Mouse (Mus musculus): ENCODE results near the gene Ids. TPM values are rescaled to one million over a fixed set of nuclear protein-coding genes. Genes with fewer than 3 reads are reported as not detected.
A peak's percentile ranks its signal among the peaks of the same experiment; 100 is the strongest.
"Not testable (repeated sequence)": the region's sequence is repeated elsewhere in the genome, so short reads cannot be mapped to it uniquely, and the experiment has no call there.

Ids gene
- polyA plus RNA-seq (2014; fragmentation: Nextera tagmentation; extraction: Ambion mirVana): 4.9 and 5.8 TPM in 2 replicates

DNA sequence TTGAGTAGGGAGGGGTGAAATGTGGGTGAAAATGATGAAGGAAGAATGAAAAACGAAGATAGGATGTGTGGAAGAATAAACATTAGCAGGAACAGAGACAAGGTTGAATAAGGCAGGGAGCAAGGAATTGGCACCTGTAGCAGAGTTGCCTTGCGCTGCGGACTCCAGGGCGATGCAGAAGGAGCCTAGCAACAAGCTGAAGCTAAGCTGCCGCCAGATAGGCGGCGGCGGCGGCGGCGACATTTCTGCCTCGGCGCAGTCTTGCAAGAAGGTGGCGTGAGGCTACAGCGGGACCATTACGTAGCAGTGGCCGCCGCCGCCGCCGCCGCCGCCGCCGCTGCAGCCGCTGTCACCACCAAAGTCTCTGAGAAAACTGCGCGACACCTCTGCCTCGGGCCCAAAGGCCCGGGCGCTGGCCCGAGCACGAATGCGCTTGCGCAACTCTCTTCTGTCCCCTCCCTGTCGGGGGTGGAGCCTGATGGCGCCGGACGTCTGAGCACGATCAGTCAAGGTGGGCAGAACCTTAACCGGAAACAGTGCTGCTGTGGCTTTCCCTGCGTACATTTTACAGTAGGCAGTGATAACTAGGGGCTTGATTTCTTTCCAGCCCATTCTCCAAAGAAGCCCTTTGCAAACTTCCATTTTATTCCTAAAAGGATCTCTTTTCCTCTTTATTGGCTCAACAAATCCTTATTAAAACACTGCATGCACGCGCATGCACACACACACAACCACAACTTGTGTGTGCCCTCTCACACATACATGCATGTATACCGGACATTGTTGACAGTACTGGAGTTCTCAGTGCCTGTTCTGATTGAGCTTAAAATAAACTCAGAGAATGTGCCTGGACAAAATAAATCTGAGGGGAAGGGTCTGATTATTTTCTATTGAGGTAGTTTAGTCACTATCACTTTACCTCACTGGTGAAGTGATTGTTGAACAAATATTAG is at the start of gene Ids:
TSS of gene Ids (minus strand) at position 424 of the 953 bp plus-strand sequence.
- peak within 1 kb of the TSS; percentile 49 for H3K4me2 ChIP-seq (ENCODE audit: low read depth, low read length)
- DNase-seq (ENCODE audit: low spot score): peak; percentile 93
- 27% methylated on average over 29 of the region's 45 CpGs for WGBS
- peak; percentile 96 for ATAC-seq (ENCODE audit: low read depth)
- H3K36me3 ChIP-seq (ENCODE audit: control insufficient read depth, insufficient read depth, low read length): 0 out of 2 replicates have a peak, but pooled peaks cover under 1% of the 10 kb centered on the region
- H3K27me3 ChIP-seq (replicated peaks; ENCODE audit: control insufficient read depth, insufficient read depth, low read length): no peaks in the 10 kb centered on the region
- H3K9me3 ChIP-seq (ENCODE audit: control insufficient read depth, low read length): no peaks in the 10 kb centered on the region
- peak within 1 kb of the TSS; percentile 48 for H3K4me3 ChIP-seq (ENCODE audit: low read depth, low read length)
- peak within 1 kb of the TSS; percentile 70 for H3K9ac ChIP-seq (ENCODE audit: low read depth, low read length)
- peak within 1 kb of the TSS; percentile 44; the same call in 1 of the 2 replicates for H3K27ac ChIP-seq (replicated peaks; ENCODE audit: low read depth, low read length)
- H3K4me1 ChIP-seq (ENCODE audit: control insufficient read depth, insufficient read depth, low read length): no peaks in the 10 kb centered on the region; the same call in 1 of the 2 replicates

DNA sequence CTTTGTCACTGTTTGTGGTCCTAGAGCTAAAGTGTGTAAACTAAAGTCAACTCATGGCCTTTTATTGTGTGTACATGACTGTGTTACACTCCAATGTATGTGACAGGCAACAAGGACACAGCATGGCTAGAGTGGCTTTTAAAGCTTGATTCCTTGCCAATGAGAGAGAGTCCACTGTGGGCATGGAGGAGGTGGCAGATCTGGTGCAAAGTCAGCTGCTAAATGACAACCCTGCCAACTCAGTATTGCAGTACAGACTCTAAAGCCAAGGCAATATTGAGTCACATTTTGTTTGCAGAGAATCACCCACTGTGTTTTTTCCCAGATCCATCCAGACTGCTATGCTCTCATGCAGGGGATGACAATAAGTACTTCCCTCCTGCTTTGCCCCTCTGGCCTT is 27.8 kb upstream of the Ids start:
- not testable (repeated sequence) for H3K9me3 ChIP-seq (ENCODE audit: control insufficient read depth, low read length); DNase-seq (ENCODE audit: low spot score); H3K4me3 ChIP-seq (ENCODE audit: low read depth, low read length); H3K4me1 ChIP-seq (ENCODE audit: control insufficient read depth, insufficient read depth, low read length); H3K4me2 ChIP-seq (ENCODE audit: low read depth, low read length); H3K27me3 ChIP-seq (replicated peaks; ENCODE audit: control insufficient read depth, insufficient read depth, low read length); H3K9ac ChIP-seq (ENCODE audit: low read depth, low read length); H3K27ac ChIP-seq (replicated peaks; ENCODE audit: low read depth, low read length); H3K36me3 ChIP-seq (ENCODE audit: control insufficient read depth, insufficient read depth, low read length); ATAC-seq (ENCODE audit: low read depth)

- WGBS: 14% methylated on average over 8 of the region's 11 CpGs
- Histone ChIP-seq H3K4me1 (ENCODE audit: control insufficient read depth, insufficient read depth, low read length) (no peaks in the 10 kb centered on the region), H3K27ac (replicated peaks; ENCODE audit: low read depth, low read length) (peak overlapping the region; percentile 82), H3K27me3 (replicated peaks; ENCODE audit: control insufficient read depth, insufficient read depth, low read length) (no peaks in the 10 kb centered on the region), H3K9ac (ENCODE audit: low read depth, low read length) (peak overlapping the region; percentile 71), H3K4me2 (ENCODE audit: low read depth, low read length) (peak overlapping the region; percentile 56), H3K9me3 (ENCODE audit: control insufficient read depth, low read length) (no peaks in the 10 kb centered on the region), H3K36me3 (ENCODE audit: control insufficient read depth, insufficient read depth, low read length) (no peaks in the 10 kb centered on the region), H3K4me3 (ENCODE audit: low read depth, low read length) (peak overlapping the region; percentile 56)
- peak; percentile 65 for ATAC-seq (ENCODE audit: low read depth)
- peak; percentile 11 for DNase-seq (ENCODE audit: low spot score)
Measured at GRCm38 (mm10) chrX:70385962-70386351, 21.1 kb upstream of the Ids start.

GRCm38 (mm10) chrX:70385276-70385961 is 20.5 kb upstream of the Ids start, which contains the start of gene 1110012L19Rik:
Gene 1110012L19Rik, plus strand, starts transcription at chrX:70385877.
- H3K9me3 ChIP-seq (ENCODE audit: control insufficient read depth, low read length): no peaks in the 10 kb centered on the region
- H3K4me3 ChIP-seq (ENCODE audit: low read depth, low read length): peak within 1 kb of the TSS; percentile 56
- DNase-seq (ENCODE audit: low spot score): peak; percentile 96
- H3K4me2 ChIP-seq (ENCODE audit: low read depth, low read length): peak within 1 kb of the TSS; percentile 56
- H3K4me1 ChIP-seq (ENCODE audit: control insufficient read depth, insufficient read depth, low read length): no peaks in the 10 kb centered on the region
- no peaks in the 10 kb centered on the region for H3K27me3 ChIP-seq (replicated peaks; ENCODE audit: control insufficient read depth, insufficient read depth, low read length)
- no peaks in the 10 kb centered on the region for H3K36me3 ChIP-seq (ENCODE audit: control insufficient read depth, insufficient read depth, low read length)
- peak; percentile 96 for ATAC-seq (ENCODE audit: low read depth)
- peak within 1 kb of the TSS; percentile 82 for H3K27ac ChIP-seq (replicated peaks; ENCODE audit: low read depth, low read length)
- WGBS: 24% methylated on average over 22 of the region's 22 CpGs
- peak within 1 kb of the TSS; percentile 71 for H3K9ac ChIP-seq (ENCODE audit: low read depth, low read length)

- H3K27ac ChIP-seq (replicated peaks; ENCODE audit: low read depth, low read length): peak overlapping the region; percentile 82; the same call in 1 of the 2 replicates
- peak overlapping the region; percentile 51 for H3K9ac ChIP-seq (ENCODE audit: low read depth, low read length)
- peak overlapping the region; percentile 47 for H3K4me2 ChIP-seq (ENCODE audit: low read depth, low read length)
- H3K27me3 ChIP-seq (replicated peaks; ENCODE audit: control insufficient read depth, insufficient read depth, low read length): no peaks in the 10 kb centered on the region
- ATAC-seq (ENCODE audit: low read depth) (no peak), DNase-seq (ENCODE audit: low spot score) (no peak)
- no peaks in the 10 kb centered on the region for H3K9me3 ChIP-seq (ENCODE audit: control insufficient read depth, low read length)
- peak overlapping the region; percentile 56 for H3K4me3 ChIP-seq (ENCODE audit: low read depth, low read length)
- H3K4me1 ChIP-seq (ENCODE audit: control insufficient read depth, insufficient read depth, low read length): no peaks in the 10 kb centered on the region
- no peaks in the 10 kb centered on the region for H3K36me3 ChIP-seq (ENCODE audit: control insufficient read depth, insufficient read depth, low read length)
- WGBS: 39% methylated on average over 3 of the region's 3 CpGs
Measured at GRCm38 (mm10) chrX:70384917-70385275, 20.0 kb upstream of the Ids start.

- not testable (repeated sequence) for H3K27ac ChIP-seq (replicated peaks; ENCODE audit: low read depth, low read length); ATAC-seq (ENCODE audit: low read depth); H3K9me3 ChIP-seq (ENCODE audit: control insufficient read depth, low read length); DNase-seq (ENCODE audit: low spot score); H3K9ac ChIP-seq (ENCODE audit: low read depth, low read length); H3K4me3 ChIP-seq (ENCODE audit: low read depth, low read length); H3K36me3 ChIP-seq (ENCODE audit: control insufficient read depth, insufficient read depth, low read length); H3K4me2 ChIP-seq (ENCODE audit: low read depth, low read length); H3K4me1 ChIP-seq (ENCODE audit: control insufficient read depth, insufficient read depth, low read length); H3K27me3 ChIP-seq (replicated peaks; ENCODE audit: control insufficient read depth, insufficient read depth, low read length)
- 58% methylated on average over 4 of the region's 6 CpGs for WGBS
Measured at GRCm38 (mm10) chrX:70374469-70375110, 9.7 kb upstream of the Ids start.

- not testable (repeated sequence) for H3K36me3 ChIP-seq (ENCODE audit: control insufficient read depth, insufficient read depth, low read length); H3K9ac ChIP-seq (ENCODE audit: low read depth, low read length); H3K27ac ChIP-seq (replicated peaks; ENCODE audit: low read depth, low read length); ATAC-seq (ENCODE audit: low read depth); H3K4me3 ChIP-seq (ENCODE audit: low read depth, low read length); H3K27me3 ChIP-seq (replicated peaks; ENCODE audit: control insufficient read depth, insufficient read depth, low read length); H3K4me1 ChIP-seq (ENCODE audit: control insufficient read depth, insufficient read depth, low read length); H3K9me3 ChIP-seq (ENCODE audit: control insufficient read depth, low read length); H3K4me2 ChIP-seq (ENCODE audit: low read depth, low read length); DNase-seq (ENCODE audit: low spot score)
- WGBS: no CpG with 5 or more reads among the region's 6 CpGs
Measured at GRCm38 (mm10) chrX:70369758-70370157, 4.9 kb upstream of the Ids start.

GRCm38 (mm10) chrX:70364202-70364601 is 682 bp downstream of the Ids start:
- Histone ChIP-seq H3K4me1 (ENCODE audit: control insufficient read depth, insufficient read depth, low read length) (no peaks in the 10 kb centered on the region; the same call in 1 of the 2 replicates), H3K27ac (replicated peaks; ENCODE audit: low read depth, low read length) (no peak overlapping the region), H3K4me3 (ENCODE audit: low read depth, low read length) (peak overlapping the region; percentile 48), H3K4me2 (ENCODE audit: low read depth, low read length) (peak overlapping the region; percentile 49), H3K36me3 (ENCODE audit: control insufficient read depth, insufficient read depth, low read length) (peaks cover 7% of the 10 kb centered on the region; the same call in 1 of the 2 replicates), H3K9me3 (ENCODE audit: control insufficient read depth, low read length) (no peaks in the 10 kb centered on the region), H3K27me3 (replicated peaks; ENCODE audit: control insufficient read depth, insufficient read depth, low read length) (no peaks in the 10 kb centered on the region), H3K9ac (ENCODE audit: low read depth, low read length) (peak overlapping the region; percentile 70)
- DNase-seq (ENCODE audit: low spot score) (no peak), ATAC-seq (ENCODE audit: low read depth) (no peak)
- 65% methylated on average over 1 of the region's 1 CpGs for WGBS

Data from embryonic facial prominence, embryonic 14.5 days (tissue).